Mouse (Mus musculus) neural tube, embryonic 11.5 days (tissue): ENCODE results near the gene Scamp3. TPM values are rescaled to one million over a fixed set of nuclear protein-coding genes. Genes with fewer than 3 reads are reported as not detected.

ENCODE experiments used
- ATAC-seq: fragments of 200-750 bp; cut with Nextera tagmentation; 2 replicates; pipeline ENCODE4 v1.8.0; 2017; ENCODE audit warnings: moderate number of reproducible peaks, mild to moderate bottlenecking, moderate TSS enrichment, moderate library complexity; ENCODE audit not compliant: insufficient read depth, low FRiP score, low TSS enrichment
- DNase-seq: peaks from one replicate; pipeline ENCODE4 v3.0.0-alpha.2; 2015; ENCODE audit warnings: low spot score
- H3K27ac ChIP-seq: fragments of 300-500 bp; sonication (generic); 2 replicates; pipeline ENCODE4 v1.5.1; 2014; ENCODE audit warnings: low read depth, mild to moderate bottlenecking, low read length
- H3K27me3 ChIP-seq: fragments of 300-500 bp; sonication (generic); 2 replicates; pipeline ENCODE4 v1.6.1; 2014; ENCODE audit warnings: mild to moderate bottlenecking, low read length, mixed read lengths; ENCODE audit not compliant: control insufficient read depth, insufficient read depth
- H3K36me3 ChIP-seq: fragments of 300-500 bp; sonication (generic); 2 replicates; pipeline ENCODE4 v1.6.1; 2014; ENCODE audit warnings: mild to moderate bottlenecking, low read length, moderate library complexity, mixed read lengths; ENCODE audit not compliant: control insufficient read depth, insufficient read depth
- H3K4me1 ChIP-seq: fragments of 300-500 bp; sonication (generic); 2 replicates; pipeline ENCODE4 v1.6.1; 2014; ENCODE audit warnings: low read length, mixed read lengths; ENCODE audit not compliant: control insufficient read depth, insufficient read depth
- H3K4me2 ChIP-seq: fragments of 300-500 bp; sonication (generic); 2 replicates; pipeline ENCODE4 v1.6.1; 2014; ENCODE audit warnings: low read depth, mild to moderate bottlenecking, moderate library complexity
- H3K4me3 ChIP-seq: fragments of 300-500 bp; sonication (generic); 2 replicates; pipeline ENCODE4 v1.5.1; 2014; ENCODE audit warnings: low read depth, low read length
- H3K9ac ChIP-seq: fragments of 300-500 bp; sonication (generic); 2 replicates; pipeline ENCODE4 v1.6.1; 2014; ENCODE audit warnings: mild to moderate bottlenecking, low read length
- H3K9me3 ChIP-seq: fragments of 300-500 bp; sonication (generic); 2 replicates; pipeline ENCODE4 v1.6.1; 2016; ENCODE audit warnings: low read length; ENCODE audit not compliant: control insufficient read depth
- WGBS: fragments of 180-500 bp; shearing (Covaris S2); extraction: QIAGEN DNeasy Blood & Tissue Kit; methylation state at CpG from one replicate; pipeline ENCODE4 v1.1.7; 2014; 5-methylcytosine and 5-hydroxymethylcytosine counted together
- polyA plus RNA-seq: library from polyadenylated mRNA; unstranded; fragments of >200 nt; fragmentation: Nextera tagmentation; extraction: Ambion mirVana; gene quantifications from 2 replicates; pipeline ENCODE4 v1.2.1, GENCODE M21; 2014

The Scamp3 gene
- polyA plus RNA-seq, 1 experiment from 2014 or later = 92.8 TPM

DNA sequence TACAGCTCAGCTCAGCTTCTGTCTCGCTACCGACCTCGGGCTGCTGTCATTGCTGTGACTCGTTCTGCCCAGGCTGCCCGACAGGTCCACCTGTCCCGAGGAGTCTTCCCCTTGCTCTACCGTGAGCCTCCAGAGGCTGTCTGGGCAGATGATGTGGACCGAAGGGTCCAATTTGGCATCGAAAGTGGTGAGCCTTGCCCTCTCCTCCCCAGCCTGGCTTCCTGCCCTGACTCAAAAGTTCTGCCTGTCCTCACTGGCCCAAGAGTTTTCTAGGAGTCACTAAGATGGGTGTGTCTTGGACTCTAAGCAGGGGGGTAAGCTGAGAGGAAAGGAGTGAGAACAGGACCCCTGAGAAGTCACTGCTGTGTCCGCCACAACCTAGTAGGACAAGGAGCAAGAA, 32.5 kb upstream of the Scamp3 start:
- Histone ChIP-seq H3K9me3 (no peaks in the 10 kb centered on the region), H3K4me2 (no peak overlapping the region), H3K27ac (no peak overlapping the region), H3K27me3 (peaks cover 2% of the 10 kb centered on the region; the same call in 1 of the 2 replicates), H3K4me3 (no peak overlapping the region), H3K36me3 (no peaks in the 10 kb centered on the region), H3K4me1 (no peaks in the 10 kb centered on the region), H3K9ac (no peak overlapping the region)
- ATAC-seq (no peak), DNase-seq (no peak)
- 86% methylated on average over 10 of the region's 10 CpGs for WGBS

DNA sequence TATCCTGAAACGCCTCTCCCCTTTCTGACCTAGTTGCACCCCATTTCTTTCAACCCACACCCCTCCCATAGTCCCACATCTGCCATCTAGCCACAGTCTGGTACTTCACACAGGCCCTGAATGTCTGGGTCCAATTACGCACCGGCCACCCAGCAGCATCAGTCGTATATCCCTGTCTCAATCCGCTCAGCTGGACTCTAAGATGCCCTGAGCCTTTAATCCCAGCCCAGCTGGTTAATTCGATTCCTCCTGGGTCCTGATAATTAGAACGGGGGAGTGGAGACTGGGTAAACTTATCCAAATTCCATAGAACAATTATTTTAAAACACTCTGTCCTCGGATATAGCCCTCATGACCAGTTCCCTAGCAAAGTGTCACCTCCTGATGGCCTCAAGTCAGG, 31.7 kb upstream of the Scamp3 start:
- no peaks in the 10 kb centered on the region for H3K9me3 ChIP-seq
- H3K36me3 ChIP-seq = no peaks in the 10 kb centered on the region
- H3K4me1 ChIP-seq = no peaks in the 10 kb centered on the region
- H3K9ac ChIP-seq = no peak overlapping the region
- ATAC-seq = no peak
- no peak for DNase-seq
- no peak overlapping the region for H3K27ac ChIP-seq
- H3K4me2 ChIP-seq = no peak overlapping the region
- H3K4me3 ChIP-seq = no peak overlapping the region
- WGBS = 64% methylated on average over 8 of the region's 8 CpGs
- H3K27me3 ChIP-seq = peaks cover 2% of the 10 kb centered on the region; the same call in 1 of the 2 replicates

DNA sequence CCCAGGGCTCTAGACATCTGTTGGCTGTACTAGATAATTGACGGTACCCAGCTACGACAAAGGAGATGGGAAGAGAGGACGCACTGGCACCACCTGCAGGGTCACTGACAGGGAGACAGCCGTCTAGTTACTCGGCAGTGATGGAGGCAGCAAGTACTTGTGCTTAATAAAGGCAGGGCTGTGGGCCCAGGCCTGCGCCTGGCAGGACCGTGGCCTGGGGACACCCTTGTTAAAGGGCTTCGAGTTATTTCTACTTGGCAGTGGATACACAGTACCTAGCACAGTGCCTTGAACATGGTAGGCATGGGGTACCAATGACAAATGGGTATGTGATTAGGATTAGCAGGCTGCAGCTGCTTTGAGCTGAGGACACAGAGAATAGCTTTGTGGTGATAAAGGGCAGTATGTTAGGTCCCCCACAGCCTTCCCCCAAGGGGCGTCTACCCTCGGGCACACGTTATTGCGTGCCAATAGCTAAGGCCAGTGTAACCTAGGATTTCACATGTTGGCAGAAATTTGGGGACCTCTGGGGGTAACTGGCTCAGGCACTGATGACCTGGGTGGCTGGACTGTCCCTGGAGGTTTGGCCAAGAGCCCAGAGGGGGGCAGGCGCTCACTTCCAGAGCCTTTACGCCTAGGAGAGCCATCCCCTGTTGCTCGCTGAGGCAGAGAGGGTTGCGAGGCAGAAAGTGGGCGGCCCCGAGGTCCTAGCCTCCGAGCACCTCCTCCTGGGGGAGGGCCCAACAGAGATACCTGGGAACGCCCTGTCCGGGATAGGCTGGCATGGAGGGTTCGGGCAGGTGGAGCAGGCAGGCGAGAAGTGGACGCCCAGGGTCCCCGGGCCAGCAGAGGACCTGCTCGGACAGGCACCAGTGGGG, 29.9 kb upstream of the Scamp3 start:
- peak overlapping the region; percentile 10; the same call in 1 of the 2 replicates for H3K9ac ChIP-seq
- no peak overlapping the region for H3K27ac ChIP-seq
- DNase-seq (no peak), ATAC-seq (no peak)
- no peaks in the 10 kb centered on the region for H3K36me3 ChIP-seq
- 25% methylated on average over 25 of the region's 26 CpGs for WGBS
- H3K27me3 ChIP-seq = peaks cover 2% of the 10 kb centered on the region; the same call in 1 of the 2 replicates
- H3K4me3 ChIP-seq = no peak overlapping the region
- H3K4me1 ChIP-seq = no peaks in the 10 kb centered on the region
- peak overlapping the region; percentile 32 for H3K4me2 ChIP-seq
- no peaks in the 10 kb centered on the region for H3K9me3 ChIP-seq

DNA sequence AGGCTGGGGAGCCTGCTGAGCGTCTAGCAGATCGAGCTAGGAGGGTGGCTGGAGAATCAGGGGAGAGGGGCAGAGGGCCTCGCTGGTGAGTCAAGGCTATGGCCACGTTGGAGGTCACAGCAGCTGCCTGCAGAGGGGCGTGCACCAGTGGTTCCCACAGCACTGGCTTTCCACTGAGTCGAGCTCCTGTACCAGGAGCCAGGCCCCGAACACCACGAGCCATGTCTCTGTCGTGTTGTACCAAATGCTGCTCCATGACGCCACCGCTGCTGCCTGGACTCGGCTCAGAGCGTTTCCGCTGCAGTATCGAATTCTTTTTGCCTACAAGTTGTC, 29.3 kb upstream of the Scamp3 start:
- Histone ChIP-seq H3K27me3 (peaks cover 2% of the 10 kb centered on the region; the same call in 1 of the 2 replicates), H3K27ac (no peak overlapping the region), H3K4me1 (no peaks in the 10 kb centered on the region), H3K9me3 (no peaks in the 10 kb centered on the region), H3K36me3 (no peaks in the 10 kb centered on the region), H3K4me2 (peak overlapping the region; percentile 32), H3K9ac (no peak overlapping the region), H3K4me3 (no peak overlapping the region)
- ATAC-seq = no peak
- DNase-seq = no peak
- WGBS = 8% methylated on average over 15 of the region's 15 CpGs

DNA sequence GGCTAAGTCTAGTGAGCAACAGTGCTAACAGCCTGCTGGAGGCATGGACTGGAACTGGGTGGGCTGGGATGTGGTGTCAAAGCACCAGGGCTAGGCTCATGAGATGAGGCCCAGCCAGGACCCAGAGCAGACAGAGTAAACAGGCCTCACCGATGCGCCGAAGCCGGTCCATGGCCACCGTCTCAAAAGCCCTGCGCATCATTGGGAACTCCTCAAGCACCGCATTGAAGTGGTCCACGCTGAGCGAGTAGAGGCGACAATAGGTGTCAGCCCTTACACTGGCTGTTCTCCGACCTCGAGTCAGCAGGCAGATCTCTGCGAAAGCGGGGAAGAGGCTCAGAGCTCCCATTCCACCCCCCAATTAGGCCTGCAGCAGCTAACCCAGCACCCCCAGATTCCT, 28.7 kb upstream of the Scamp3 start:
- Histone ChIP-seq H3K27ac (no peak overlapping the region), H3K27me3 (peaks cover 2% of the 10 kb centered on the region; the same call in 1 of the 2 replicates), H3K9me3 (no peaks in the 10 kb centered on the region), H3K4me2 (no peak overlapping the region), H3K4me1 (no peaks in the 10 kb centered on the region), H3K36me3 (no peaks in the 10 kb centered on the region), H3K9ac (no peak overlapping the region), H3K4me3 (no peak overlapping the region)
- DNase-seq = no peak
- ATAC-seq = no peak
- 79% methylated on average over 14 of the region's 14 CpGs for WGBS

DNA sequence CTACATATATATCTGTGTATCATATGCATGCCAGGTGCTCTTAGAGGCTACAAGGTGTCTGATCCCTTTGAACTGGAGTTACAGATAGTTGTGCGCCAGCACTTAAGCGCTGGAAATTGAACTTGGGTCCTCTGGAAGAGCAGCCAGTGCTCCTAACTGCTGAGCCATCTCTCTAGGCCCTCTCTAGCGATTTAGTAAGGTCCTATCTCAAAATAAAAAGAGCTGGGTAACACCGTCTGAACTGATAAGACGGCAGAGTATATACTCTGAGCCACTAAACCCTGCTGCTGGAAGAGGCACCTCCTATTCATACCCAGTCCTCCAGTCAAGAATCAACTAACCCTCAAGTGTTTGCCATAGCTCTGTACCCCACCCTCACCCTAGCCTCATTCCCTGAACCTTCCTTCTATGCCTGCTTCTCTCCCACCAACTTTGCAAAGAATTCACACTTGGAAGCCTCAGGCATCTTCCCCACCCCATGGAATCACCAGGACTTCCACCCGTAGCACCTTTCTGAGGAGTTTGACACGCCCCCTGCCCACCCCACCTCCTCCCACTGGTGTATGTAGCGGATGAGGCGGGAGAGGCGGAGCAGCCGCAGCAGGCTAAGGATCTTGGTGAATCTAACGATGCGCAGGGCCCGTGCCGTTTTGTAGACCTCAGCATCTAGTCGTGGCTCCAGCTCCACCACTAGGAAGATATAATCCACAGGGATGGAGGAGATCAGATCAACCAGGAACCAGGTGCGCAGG, 25.0 kb upstream of the Scamp3 start:
- no peak overlapping the region for H3K4me2 ChIP-seq
- WGBS = 48% methylated on average over 17 of the region's 17 CpGs
- peaks cover 2% of the 10 kb centered on the region; the same call in 1 of the 2 replicates for H3K27me3 ChIP-seq
- H3K36me3 ChIP-seq = no peaks in the 10 kb centered on the region
- ATAC-seq = no peak
- no peaks in the 10 kb centered on the region for H3K9me3 ChIP-seq
- no peak overlapping the region for H3K4me3 ChIP-seq
- no peak for DNase-seq
- no peaks in the 10 kb centered on the region for H3K4me1 ChIP-seq
- H3K27ac ChIP-seq = no peak overlapping the region
- no peak overlapping the region for H3K9ac ChIP-seq

DNA sequence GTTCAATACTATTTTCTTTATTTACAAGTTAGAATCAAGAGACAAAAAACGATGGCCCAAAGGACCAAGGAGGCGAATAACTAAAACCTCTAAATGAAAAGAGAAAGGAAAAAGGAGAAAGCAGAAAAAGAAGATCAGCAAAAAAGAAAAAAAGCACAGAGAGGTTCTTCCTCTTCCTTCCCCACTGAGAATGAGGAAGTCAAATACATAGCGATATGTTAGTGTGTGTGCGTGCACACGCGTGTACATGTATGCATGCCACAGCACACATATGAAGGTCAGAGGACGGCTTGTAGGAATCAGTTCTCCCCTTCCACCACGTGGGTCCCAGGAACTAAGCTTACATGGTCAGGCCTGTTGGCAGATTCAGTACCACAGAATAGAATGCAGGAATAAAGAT, 20.3 kb upstream of the Scamp3 start:
- DNase-seq = no peak

DNA sequence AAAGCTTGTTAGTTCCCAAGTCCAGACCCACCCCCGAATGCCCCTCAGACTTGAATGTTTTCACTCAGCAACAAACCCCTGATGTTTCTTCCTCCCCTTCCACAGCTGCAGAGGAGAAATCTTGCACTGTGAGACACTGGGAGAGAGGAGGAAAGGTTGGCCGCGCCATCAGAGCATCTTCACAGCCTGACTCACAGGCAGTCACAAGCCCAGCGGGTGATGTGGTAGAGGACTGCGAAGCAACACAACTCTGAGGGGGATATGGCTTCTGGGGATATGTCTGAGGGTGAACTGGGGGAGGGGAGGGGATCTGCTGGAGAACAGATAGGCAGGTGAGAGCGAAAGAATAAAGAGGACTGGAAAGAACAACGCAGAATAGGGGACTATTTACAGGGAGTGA, 18.6 kb upstream of the Scamp3 start:
- H3K4me2 ChIP-seq = peak overlapping the region; percentile 99
- WGBS = 29% methylated on average over 7 of the region's 7 CpGs

More for the DNA sequence above, 20.3 kb upstream of the Scamp3 start:
- Histone ChIP-seq H3K27ac (no peak overlapping the region), H3K4me3 (no peak overlapping the region), H3K27me3 (peaks cover 4% of the 10 kb centered on the region; the same call in 1 of the 2 replicates), H3K4me1 (peaks cover 7% of the 10 kb centered on the region), H3K9me3 (no peaks in the 10 kb centered on the region), H3K9ac (no peak overlapping the region), H3K36me3 (no peaks in the 10 kb centered on the region), H3K4me2 (no peak overlapping the region)
- 92% methylated on average over 8 of the region's 8 CpGs for WGBS
- ATAC-seq = no peak

More for the DNA sequence above, 18.6 kb upstream of the Scamp3 start:
- ATAC-seq (no peak), DNase-seq (no peak)
- H3K4me1 ChIP-seq = peaks cover 7% of the 10 kb centered on the region
- peak overlapping the region; percentile 68 for H3K4me3 ChIP-seq
- H3K27me3 ChIP-seq = peaks cover 4% of the 10 kb centered on the region; the same call in 1 of the 2 replicates
- no peaks in the 10 kb centered on the region for H3K9me3 ChIP-seq
- peak overlapping the region; percentile 35; the same call in 1 of the 2 replicates for H3K9ac ChIP-seq
- H3K36me3 ChIP-seq = no peaks in the 10 kb centered on the region
- no peak overlapping the region for H3K27ac ChIP-seq
